Mouse (Mus musculus) hindbrain, embryonic 14.5 days (tissue): ENCODE data around the gene Hacl1. TPM values are rescaled to one million over a fixed set of nuclear protein-coding genes. Genes with fewer than 3 reads are reported as not detected.
A peak's percentile ranks its signal among the peaks of the same experiment; 100 is the strongest.

Experiments
- ATAC-seq: fragments of 200-750 bp; cut with Nextera tagmentation; 2 replicates; pipeline ENCODE4 v1.8.0; 2017; ENCODE audit warnings: moderate number of reproducible peaks, mild to moderate bottlenecking, moderate TSS enrichment, moderate library complexity; ENCODE audit not compliant: low FRiP score
- DNase-seq: peaks from one replicate; pipeline ENCODE4 v3.0.0-alpha.2; 2015; ENCODE audit warnings: low spot score
- H3K27ac ChIP-seq: fragments of 300-500 bp; sonication (generic); 2 replicates; pipeline ENCODE4 v1.5.1; 2014; ENCODE audit warnings: mild to moderate bottlenecking, moderate library complexity
- H3K27me3 ChIP-seq: fragments of 300-500 bp; sonication (generic); 2 replicates; pipeline ENCODE4 v1.6.1; 2014; ENCODE audit warnings: mild to moderate bottlenecking, low read length, mixed read lengths; ENCODE audit not compliant: control insufficient read depth, insufficient read depth
- H3K36me3 ChIP-seq: fragments of 300-500 bp; sonication (generic); replicated peaks from 2 replicates; pipeline ENCODE4 v1.6.1; 2014; ENCODE audit not compliant: control insufficient read depth, insufficient read depth
- H3K4me1 ChIP-seq: fragments of 300-500 bp; sonication (generic); replicated peaks from 2 replicates; pipeline ENCODE4 v1.6.1; 2014; ENCODE audit warnings: antibody characterized with exemption, low read length, mixed read lengths; ENCODE audit not compliant: control insufficient read depth, insufficient read depth
- H3K4me2 ChIP-seq: fragments of 300-500 bp; sonication (generic); replicated peaks from 2 replicates; pipeline ENCODE4 v1.6.1; 2014; ENCODE audit warnings: mild to moderate bottlenecking, moderate library complexity
- H3K4me3 ChIP-seq: fragments of 300-500 bp; sonication (generic); replicated peaks from 2 replicates; pipeline ENCODE4 v1.5.1; 2014; ENCODE audit warnings: mild to moderate bottlenecking, low read length
- H3K9ac ChIP-seq: fragments of 300-500 bp; sonication (generic); 2 replicates; pipeline ENCODE4 v1.6.1; 2014
- H3K9me3 ChIP-seq: fragments of 300-500 bp; sonication (generic); 2 replicates; pipeline ENCODE4 v1.6.1; 2016; ENCODE audit warnings: low read length; ENCODE audit not compliant: control insufficient read depth
- WGBS: fragments of 180-500 bp; shearing (Covaris S2); extraction: QIAGEN DNeasy Blood & Tissue Kit; methylation state at CpG from one replicate; pipeline ENCODE4 v1.1.7; 2014; 5-methylcytosine and 5-hydroxymethylcytosine counted together
- polyA plus RNA-seq: library from polyadenylated mRNA; unstranded; fragments of >200 nt; fragmentation: Nextera tagmentation; extraction: Ambion mirVana; gene quantifications from 2 replicates; pipeline ENCODE4 v1.2.1, GENCODE M21; 2014

The Hacl1 gene
- polyA plus RNA-seq, 1 experiment from 2014 or later: 13.4 TPM

- 75% methylated on average over 3 of the region's 3 CpGs for WGBS
- Histone ChIP-seq H3K4me1 (peaks cover 11% of the 10 kb centered on the region; the same call in 1 of the 2 replicates), H3K9me3 (no peaks in the 10 kb centered on the region), H3K4me2 (no peak overlapping the region), H3K9ac (no peak overlapping the region), H3K27me3 (no peaks in the 10 kb centered on the region), H3K27ac (no peak overlapping the region), H3K4me3 (no peak overlapping the region), H3K36me3 (no peaks in the 10 kb centered on the region)
- ATAC-seq (no peak), DNase-seq (no peak)
These were observed 4.0 kb upstream of the Hacl1 start for GRCm38 (mm10) chr14:31644931-31645547.

DNA sequence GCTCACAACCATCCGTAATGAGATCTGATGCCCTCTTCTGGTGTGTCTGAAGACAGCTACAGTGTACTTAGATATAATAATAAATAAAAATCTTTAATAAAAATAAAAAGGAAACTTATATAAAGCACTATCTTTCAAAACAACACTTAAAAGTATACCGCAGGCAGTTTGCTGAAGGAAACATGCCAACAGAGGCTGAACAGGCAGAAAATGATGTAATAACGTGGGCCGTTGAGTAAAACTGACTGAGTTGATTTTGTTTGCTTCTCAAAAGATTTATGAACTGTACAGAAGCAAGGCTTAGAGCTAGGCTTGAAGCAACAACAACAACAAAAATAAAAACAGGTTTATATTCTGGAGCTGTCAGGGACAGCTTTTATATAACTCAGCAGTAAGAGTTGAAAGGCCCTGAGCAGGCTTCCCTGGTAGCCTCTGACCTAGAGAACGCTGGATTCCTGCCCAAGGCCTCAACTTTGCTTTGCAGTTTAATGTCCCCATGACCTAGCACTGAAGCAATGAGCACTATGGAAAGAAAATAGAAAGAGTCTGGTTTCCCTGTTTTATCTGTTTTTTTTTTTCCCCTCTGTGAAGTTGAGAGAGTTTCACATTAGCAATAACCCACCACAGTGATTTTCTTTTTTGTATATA, 3.2 kb upstream of the Hacl1 start:
- no peaks in the 10 kb centered on the region for H3K27me3 ChIP-seq
- DNase-seq: no peak
- H3K4me1 ChIP-seq: peaks cover 12% of the 10 kb centered on the region; the same call in 1 of the 2 replicates
- no peak overlapping the region for H3K27ac ChIP-seq
- H3K4me2 ChIP-seq: no peak overlapping the region
- no peaks in the 10 kb centered on the region for H3K9me3 ChIP-seq
- H3K9ac ChIP-seq: no peak overlapping the region
- 91% methylated on average over 5 of the region's 5 CpGs for WGBS
- H3K4me3 ChIP-seq: no peak overlapping the region
- H3K36me3 ChIP-seq: no peaks in the 10 kb centered on the region
- no peak for ATAC-seq

DNA sequence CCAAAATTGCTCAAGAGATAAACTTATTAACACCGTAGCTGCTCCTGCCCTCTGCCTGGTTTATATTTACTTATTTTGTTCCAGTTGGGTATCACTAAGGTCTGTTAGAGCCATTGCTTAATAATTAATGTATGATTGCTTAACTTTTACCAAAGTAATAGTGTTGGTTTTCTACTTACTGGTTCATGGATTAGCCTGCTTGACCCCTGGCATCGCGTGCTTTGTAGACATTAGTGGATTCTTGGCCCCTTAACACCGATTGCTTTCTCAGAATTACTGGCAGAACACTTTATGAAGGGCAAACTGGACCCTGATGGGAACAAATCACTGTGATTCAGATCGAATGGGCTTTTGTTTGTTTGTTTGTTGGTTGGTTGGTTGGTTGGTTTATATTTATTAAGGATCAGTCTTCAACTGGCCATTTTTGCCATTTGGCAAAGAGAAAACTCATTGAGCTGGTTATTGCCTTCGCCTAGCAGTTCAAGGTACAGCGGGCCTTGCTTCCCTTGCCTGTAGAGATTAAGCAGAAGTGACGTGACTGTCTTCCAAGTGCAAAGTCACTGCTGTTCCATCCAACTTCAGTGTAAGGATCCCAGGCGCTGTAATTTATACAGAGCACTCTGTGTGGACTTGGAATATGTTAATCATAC, 545 bp upstream of the Hacl1 start:
- Histone ChIP-seq H3K4me2 (peak overlapping the region; percentile 82), H3K27me3 (no peaks in the 10 kb centered on the region), H3K36me3 (no peaks in the 10 kb centered on the region), H3K27ac (no peak overlapping the region), H3K4me1 (peaks cover 12% of the 10 kb centered on the region; the same call in 1 of the 2 replicates), H3K9ac (peak overlapping the region; percentile 63), H3K9me3 (no peaks in the 10 kb centered on the region), H3K4me3 (peak overlapping the region; percentile 47)
- no peak for ATAC-seq
- no peak for DNase-seq
- WGBS: 74% methylated on average over 9 of the region's 9 CpGs

DNA sequence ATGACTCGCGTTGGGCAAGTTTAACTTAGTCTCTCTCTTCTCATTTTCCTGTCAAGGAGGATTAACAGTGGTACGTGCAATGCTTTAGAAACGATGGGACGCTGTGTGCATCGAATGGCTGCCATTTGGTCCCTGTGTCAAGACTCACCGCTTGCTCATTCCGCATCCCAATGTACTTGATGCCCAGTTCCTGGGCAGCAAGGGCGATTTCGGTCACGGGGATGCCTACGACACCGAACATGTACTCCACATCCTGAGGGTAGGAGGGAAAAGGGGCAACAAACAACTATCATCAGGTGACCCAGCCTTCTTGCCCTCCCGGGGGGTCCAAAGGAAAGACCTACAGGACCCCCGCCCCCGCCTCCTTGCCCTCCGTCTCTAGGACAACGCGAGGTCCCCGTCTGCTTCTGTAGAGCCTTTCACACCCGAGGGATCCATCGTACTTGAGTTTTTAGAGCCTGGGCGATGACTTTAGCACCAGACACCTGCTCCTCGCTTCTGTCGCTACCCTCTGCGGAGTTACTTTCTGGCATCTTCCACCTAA, 668 bp downstream of the Hacl1 start, which contains the start of gene Gm49387:
Gene Gm49387 (minus strand): TSS at position 533 of the 544 bp plus-strand sequence.
- Histone ChIP-seq H3K36me3 (no peaks in the 10 kb centered on the region), H3K4me1 (peaks cover 12% of the 10 kb centered on the region; the same call in 1 of the 2 replicates), H3K9ac (peak within 1 kb of the TSS; percentile 63), H3K4me2 (peak within 1 kb of the TSS; percentile 82), H3K9me3 (no peaks in the 10 kb centered on the region), H3K27ac (peak within 1 kb of the TSS; percentile 80), H3K4me3 (peak within 1 kb of the TSS; percentile 47), H3K27me3 (no peaks in the 10 kb centered on the region)
- 5% methylated on average over 26 of the region's 26 CpGs for WGBS
- ATAC-seq: peak; percentile 35
- no peak for DNase-seq

DNA sequence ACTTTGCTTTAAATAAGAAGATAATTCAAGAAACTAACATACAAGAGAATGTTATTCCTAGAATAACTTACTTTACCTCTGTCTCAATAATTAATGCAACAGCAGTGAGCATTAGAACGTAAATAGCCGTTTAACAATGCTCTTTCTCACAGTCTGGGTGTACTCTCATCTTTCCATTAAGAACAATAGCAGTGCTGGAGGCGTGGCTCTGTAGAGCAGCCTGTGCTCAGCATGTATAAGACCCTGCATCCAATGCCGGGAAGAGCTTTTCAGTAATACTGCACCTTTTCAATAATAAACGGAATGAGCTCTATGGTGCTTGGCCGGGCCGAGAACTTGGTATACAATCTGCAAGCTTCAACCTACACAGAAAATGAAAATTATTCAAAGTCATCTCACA, 10.4 kb downstream of the Hacl1 start:
- WGBS: 23% methylated on average over 7 of the region's 7 CpGs
- H3K27ac ChIP-seq: no peak overlapping the region; the same call in 1 of the 2 replicates
- DNase-seq (peak; percentile 54), ATAC-seq (no peak)
- H3K9ac ChIP-seq: 0 out of 2 replicates have a peak overlapping the region, but pooled peaks have one; percentile 21
- no peaks in the 10 kb centered on the region for H3K9me3 ChIP-seq
- H3K27me3 ChIP-seq: no peaks in the 10 kb centered on the region
- no peaks in the 10 kb centered on the region; the same call in 1 of the 2 replicates for H3K4me1 ChIP-seq
- no peak overlapping the region for H3K4me3 ChIP-seq
- no peaks in the 10 kb centered on the region for H3K36me3 ChIP-seq
- H3K4me2 ChIP-seq: no peak overlapping the region

GRCm38 (mm10) chr14:31622748-31623147, 18.3 kb downstream of the Hacl1 start:
- WGBS: 91% methylated on average over 12 of the region's 12 CpGs
- H3K4me2 ChIP-seq: no peak overlapping the region
- H3K27me3 ChIP-seq: no peaks in the 10 kb centered on the region
- no peaks in the 10 kb centered on the region for H3K9me3 ChIP-seq
- no peaks in the 10 kb centered on the region for H3K4me1 ChIP-seq
- DNase-seq (no peak), ATAC-seq (no peak)
- no peak overlapping the region for H3K27ac ChIP-seq
- H3K4me3 ChIP-seq: no peak overlapping the region
- H3K36me3 ChIP-seq: no peaks in the 10 kb centered on the region
- H3K9ac ChIP-seq: no peak overlapping the region

GRCm38 (mm10) chr14:31620591-31621223, 20.4 kb downstream of the Hacl1 start:
- H3K27me3 ChIP-seq: no peaks in the 10 kb centered on the region
- WGBS: 72% methylated on average over 9 of the region's 9 CpGs
- H3K27ac ChIP-seq: no peak overlapping the region
- no peak overlapping the region for H3K4me3 ChIP-seq
- H3K4me2 ChIP-seq: no peak overlapping the region
- H3K36me3 ChIP-seq: no peaks in the 10 kb centered on the region
- H3K9ac ChIP-seq: no peak overlapping the region
- DNase-seq: no peak
- no peak for ATAC-seq
- no peaks in the 10 kb centered on the region for H3K9me3 ChIP-seq
- no peaks in the 10 kb centered on the region for H3K4me1 ChIP-seq

GRCm38 (mm10) chr14:31617997-31618396, 23.1 kb downstream of the Hacl1 start:
- ATAC-seq: no peak
- H3K27ac ChIP-seq: no peak overlapping the region
- WGBS: 88% methylated on average over 3 of the region's 3 CpGs

GRCm38 (mm10) chr14:31617204-31617603, 23.9 kb downstream of the Hacl1 start:
- DNase-seq (no peak), ATAC-seq (no peak)
- H3K4me2 ChIP-seq: no peak overlapping the region
- H3K4me1 ChIP-seq: no peaks in the 10 kb centered on the region
- no peak overlapping the region for H3K9ac ChIP-seq
- H3K27ac ChIP-seq: no peak overlapping the region
- H3K27me3 ChIP-seq: no peaks in the 10 kb centered on the region
- no peak overlapping the region for H3K4me3 ChIP-seq
- WGBS: 92% methylated on average over 9 of the region's 9 CpGs
- no peaks in the 10 kb centered on the region for H3K9me3 ChIP-seq
- H3K36me3 ChIP-seq: no peaks in the 10 kb centered on the region

More at GRCm38 (mm10) chr14:31617997-31618396, 23.1 kb downstream of the Hacl1 start:
- no peaks in the 10 kb centered on the region for H3K4me1 ChIP-seq
- no peaks in the 10 kb centered on the region for H3K27me3 ChIP-seq
- no peak overlapping the region for H3K4me2 ChIP-seq
- H3K9me3 ChIP-seq: no peaks in the 10 kb centered on the region
- no peak for DNase-seq
- H3K4me3 ChIP-seq: no peak overlapping the region
- no peaks in the 10 kb centered on the region for H3K36me3 ChIP-seq
- no peak overlapping the region for H3K9ac ChIP-seq
